In the genomic region with DNA sequence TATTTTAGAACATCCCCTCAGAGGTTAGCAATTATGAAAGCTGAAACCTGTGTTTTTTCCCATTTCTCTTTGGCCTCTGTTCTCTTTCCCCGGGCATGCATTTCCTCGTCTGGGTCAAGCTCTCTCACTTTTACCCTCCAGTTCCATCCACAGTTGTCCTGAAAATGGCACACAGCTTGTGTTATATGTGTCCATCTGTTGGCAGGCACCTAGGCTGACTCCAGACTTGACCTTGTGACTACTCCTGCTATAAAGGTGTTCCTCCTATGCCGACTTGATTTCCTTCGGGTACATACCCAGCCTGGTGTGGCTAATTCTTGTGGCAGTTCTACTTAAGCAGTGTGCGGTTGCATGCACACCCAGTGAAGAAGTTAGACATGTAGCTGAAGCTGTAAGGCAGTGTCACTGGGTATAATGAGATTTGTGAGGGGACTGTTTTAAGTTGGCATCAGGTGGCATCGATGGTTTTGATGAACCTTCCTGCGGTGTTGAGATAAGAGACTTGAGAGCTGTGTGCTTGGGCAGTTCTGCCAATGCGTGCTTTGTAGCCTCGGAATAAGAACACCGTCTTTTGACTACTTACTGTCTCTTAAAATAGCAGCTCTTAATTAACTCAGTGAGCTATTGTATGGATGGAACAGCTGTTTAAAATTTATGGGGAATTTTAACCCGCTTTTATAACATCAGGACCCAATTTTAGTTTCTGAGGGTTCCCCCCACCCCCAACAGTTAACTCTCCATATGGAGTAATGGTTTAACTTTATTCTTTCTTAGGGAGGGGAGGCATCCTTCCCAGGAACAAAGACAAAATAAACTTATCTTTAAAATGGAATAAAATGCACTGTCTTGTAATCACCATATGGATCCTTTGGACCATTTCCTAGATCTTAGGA, we compare ENCODE assay signal across 21 mouse cellular contexts.
A peak's percentile ranks its signal among the peaks of the same experiment; 100 is the strongest.
DNase-seq lines count a peak whose midpoint lies in the region; ATAC-seq and TF ChIP-seq lines count a peak whose summit lies in the region.
"Had no signal": no experiment of that assay in that cellular context is flagged by ENCODE, and none has a peak within 500 bp of the region (broad histone marks: within the 10 kb centered on the region; RNA-seq: fewer than 3 reads in every experiment).

No protein-coding gene starts in this region.

- TF ChIP-seq POLR2A in cerebellum, adult 2 months (IDR thresholded peaks at IDR 0.05; ENCODE audit: borderline replicate concordance, insufficient read depth, low read length): no peak

- 38% methylated on average over 11 of the region's 11 CpGs for WGBS in cerebellum, adult 2 months
- WGBS in forebrain, postnatal 0 days: 61% methylated on average over 11 of the region's 11 CpGs
- 77% methylated on average over 11 of the region's 11 CpGs for WGBS in forebrain, embryonic 13.5 days

- ATAC-seq in forebrain, postnatal 0 days: no peak
- ATAC-seq in forebrain, embryonic 13.5 days: no peak
- ATAC-seq in erythroblast, adult 5-6 weeks (replicated peaks; ENCODE audit: low FRiP score, poor library complexity, severe bottlenecking): peak; percentile 85
- ATAC-seq in megakaryocyte, adult 5-6 weeks (ENCODE audit: poor library complexity, severe bottlenecking): no peak

- H3K4me1 ChIP-seq in cerebellum, adult 2 months (ENCODE audit: control insufficient read depth, insufficient read depth, low read length): peaks cover 47% of the 10 kb centered on the region
- peaks cover 8% of the 10 kb centered on the region; the same call in 1 of the 2 replicates for H3K4me1 ChIP-seq in forebrain, postnatal 0 days (ENCODE audit: insufficient read depth)
- peaks cover 18% of the 10 kb centered on the region for H3K4me1 ChIP-seq in forebrain, embryonic 13.5 days
- H3K4me1 ChIP-seq: lung, embryonic 15.5 days had no signal

- no peak overlapping the region for H3K9ac ChIP-seq in forebrain, postnatal 0 days
- H3K9ac ChIP-seq in forebrain, embryonic 13.5 days: no peak overlapping the region
- H3K9ac ChIP-seq: hindbrain, embryonic 12.5 days; limb, embryonic 13.5 days; lung, embryonic 15.5 days; midbrain, embryonic 12.5 days had no signal

- H3K36me3 ChIP-seq in forebrain, postnatal 0 days (ENCODE audit: insufficient read depth): peaks cover 18% of the 10 kb centered on the region; the same call in 1 of the 2 replicates
- peaks cover 38% of the 10 kb centered on the region for H3K36me3 ChIP-seq in forebrain, embryonic 13.5 days (ENCODE audit: poor library complexity, severe bottlenecking)

- no peak overlapping the region for H3K4me2 ChIP-seq in forebrain, postnatal 0 days (ENCODE audit: low read depth)
- H3K4me2 ChIP-seq in forebrain, embryonic 13.5 days: no peak overlapping the region
- H3K4me2 ChIP-seq: heart, embryonic 11.5 days; hindbrain, embryonic 12.5 days; limb, embryonic 13.5 days; lung, embryonic 15.5 days; midbrain, embryonic 12.5 days had no signal

- peak overlapping the region; percentile 73 for H3K27ac ChIP-seq in cerebellum, adult 2 months (ENCODE audit: insufficient read depth, low read length)
- no peak overlapping the region for H3K27ac ChIP-seq in forebrain, postnatal 0 days (ENCODE audit: low read depth, low read length)
- H3K27ac ChIP-seq in forebrain, embryonic 13.5 days: no peak overlapping the region
- H3K27ac ChIP-seq: hindbrain, embryonic 12.5 days; kidney, postnatal 0 days; limb, embryonic 13.5 days; lung, embryonic 15.5 days; midbrain, embryonic 12.5 days; stomach, postnatal 0 days had no signal

- peak; percentile 57 to 81 for DNase-seq in cerebellum, adult 2 months
- DNase-seq in cerebellum, postnatal 4 days (ENCODE audit: low spot score in 2 of 2): no peak
- DNase-seq in forebrain, postnatal 0 days: peak; percentile 15
- peak; percentile 51 to 58 for DNase-seq in cerebellum, postnatal 25 days
- DNase-seq in testis, postnatal 10 days (ENCODE audit: low spot score): no peak
- DNase-seq: embryo, embryonic 11 days; heart, postnatal 14 days; kidney, adult 18-20 months; lung, postnatal 4 days; right cerebral cortex, postnatal 4 days had no signal

- no peak overlapping the region for H3K4me3 ChIP-seq in cerebellum, adult 2 months (replicated peaks; ENCODE audit: insufficient read depth, low read depth, low read length)
- no peak overlapping the region for H3K4me3 ChIP-seq in forebrain, postnatal 0 days (ENCODE audit: low read depth, low read length)
- H3K4me3 ChIP-seq in forebrain, embryonic 13.5 days: no peak overlapping the region
- H3K4me3 ChIP-seq: hindbrain, embryonic 12.5 days; limb, embryonic 13.5 days; lung, embryonic 15.5 days; midbrain, embryonic 12.5 days had no signal

- TF ChIP-seq CTCF in cerebellum, adult 2 months (IDR thresholded peaks at IDR 0.05; ENCODE audit: borderline replicate concordance, insufficient read depth, low read depth, low read length): no peak
- TF ChIP-seq CTCF in forebrain, postnatal 0 days (IDR thresholded peaks at IDR 0.05; ENCODE audit: low read depth): no peak

- H3K9me3 ChIP-seq in forebrain, postnatal 0 days (ENCODE audit: low read length): no peaks in the 10 kb centered on the region
- no peaks in the 10 kb centered on the region for H3K9me3 ChIP-seq in forebrain, embryonic 13.5 days (replicated peaks)
- H3K9me3 ChIP-seq: hindbrain, embryonic 12.5 days; limb, embryonic 13.5 days; lung, embryonic 15.5 days; midbrain, embryonic 12.5 days had no signal

- H3K27me3 ChIP-seq in cerebellum, adult 2 months (ENCODE audit: control insufficient read depth, insufficient read depth, low read length): no peaks in the 10 kb centered on the region
- H3K27me3 ChIP-seq in forebrain, postnatal 0 days (ENCODE audit: insufficient read depth, low read length): no peaks in the 10 kb centered on the region
- no peaks in the 10 kb centered on the region for H3K27me3 ChIP-seq in forebrain, embryonic 13.5 days
- H3K27me3 ChIP-seq: CH12.LX; hindbrain, embryonic 12.5 days; limb, embryonic 13.5 days; lung, embryonic 15.5 days; midbrain, embryonic 12.5 days had no signal

Comparison
In these comparisons a context has a peak if more than half of its experiments do, and no peak if none do; other contexts are left out.
1. DNase-seq: peak in cerebellum, adult 2 months (2 of 2), forebrain, postnatal 0 days (single experiment) and cerebellum, postnatal 25 days (2 of 2); none in cerebellum, postnatal 4 days (0 of 2) and testis, postnatal 10 days (single experiment).